Mouse (Mus musculus) neural tube, embryonic 14.5 days (tissue): ENCODE measurements around the gene Robo1. TPM values are rescaled to one million over a fixed set of nuclear protein-coding genes. Genes with fewer than 3 reads are reported as not detected.

Source experiments
- ATAC-seq: fragments of 200-750 bp; cut with Nextera tagmentation; 2 replicates; pipeline ENCODE4 v1.8.0; 2017; ENCODE audit warnings: low read depth, mild to moderate bottlenecking, moderate TSS enrichment, moderate library complexity
- H3K27ac ChIP-seq: fragments of 300-500 bp; sonication (generic); 2 replicates; pipeline ENCODE4 v1.5.1; 2014; ENCODE audit warnings: low read depth, mild to moderate bottlenecking, control low read depth, low read length, moderate library complexity, mixed read lengths
- H3K27me3 ChIP-seq: fragments of 300-500 bp; sonication (generic); 2 replicates; pipeline ENCODE4 v1.6.1; 2014; ENCODE audit warnings: low read length; ENCODE audit not compliant: control insufficient read depth, insufficient read depth
- H3K36me3 ChIP-seq: fragments of 300-500 bp; sonication (generic); 2 replicates; pipeline ENCODE4 v1.6.1; 2014; ENCODE audit warnings: low read length, mixed read lengths; ENCODE audit not compliant: control insufficient read depth, insufficient read depth
- H3K4me1 ChIP-seq: fragments of 300-500 bp; sonication (generic); 2 replicates; pipeline ENCODE4 v1.6.1; 2014; ENCODE audit warnings: low read length; ENCODE audit not compliant: control insufficient read depth, insufficient read depth
- H3K4me2 ChIP-seq: fragments of 300-500 bp; sonication (generic); 2 replicates; pipeline ENCODE4 v1.6.1; 2014; ENCODE audit warnings: mild to moderate bottlenecking, low read depth, low read length, control low read depth
- H3K4me3 ChIP-seq: fragments of 300-500 bp; sonication (generic); 2 replicates; pipeline ENCODE4 v1.5.1; 2014; ENCODE audit warnings: low read depth, low read length, control low read depth, mixed read lengths
- H3K9ac ChIP-seq: fragments of 300-500 bp; sonication (generic); replicated peaks from 2 replicates; pipeline ENCODE4 v1.6.1; 2014; ENCODE audit warnings: low read depth, mild to moderate bottlenecking, control low read depth, low read length, mixed read lengths
- H3K9me3 ChIP-seq: fragments of 300-500 bp; sonication (generic); 2 replicates; pipeline ENCODE4 v1.6.1; 2016; ENCODE audit warnings: low read length; ENCODE audit not compliant: control insufficient read depth
- WGBS: fragments of 180-500 bp; shearing (Covaris S2); extraction: QIAGEN DNeasy Blood & Tissue Kit; methylation state at CpG from one replicate; pipeline ENCODE4 v1.1.7; 2014; 5-methylcytosine and 5-hydroxymethylcytosine counted together
- polyA plus RNA-seq: library from polyadenylated mRNA; unstranded; fragments of >200 nt; fragmentation: Nextera tagmentation; extraction: Ambion mirVana; gene quantifications from 2 replicates; pipeline ENCODE4 v1.2.1, GENCODE M21; 2014

Robo1 gene
- polyA plus RNA-seq, 1 experiment from 2014 or later: 46.2 TPM

DNA sequence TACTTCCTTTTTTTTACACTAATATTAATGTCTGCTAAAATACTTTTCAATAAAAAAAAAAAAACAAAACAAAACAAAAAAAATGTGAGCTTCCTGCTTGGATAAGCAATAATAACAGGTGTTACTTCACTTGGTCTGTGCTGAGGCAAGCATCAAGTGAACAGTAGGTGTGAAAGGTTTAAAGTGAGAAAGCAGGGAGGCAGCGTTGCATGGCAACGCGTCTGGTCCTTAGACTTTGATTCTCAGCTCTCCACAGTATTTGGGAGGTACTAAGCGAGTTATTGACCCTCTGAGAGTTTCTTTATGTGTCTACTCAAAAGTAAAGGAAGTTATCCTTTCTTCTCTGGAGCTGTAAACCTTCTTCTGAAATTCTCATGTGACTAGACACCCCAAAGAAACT lies 411.0 kb downstream of the Robo1 start:
- ATAC-seq: no peak
- WGBS: 77% methylated on average over 4 of the region's 4 CpGs

DNA sequence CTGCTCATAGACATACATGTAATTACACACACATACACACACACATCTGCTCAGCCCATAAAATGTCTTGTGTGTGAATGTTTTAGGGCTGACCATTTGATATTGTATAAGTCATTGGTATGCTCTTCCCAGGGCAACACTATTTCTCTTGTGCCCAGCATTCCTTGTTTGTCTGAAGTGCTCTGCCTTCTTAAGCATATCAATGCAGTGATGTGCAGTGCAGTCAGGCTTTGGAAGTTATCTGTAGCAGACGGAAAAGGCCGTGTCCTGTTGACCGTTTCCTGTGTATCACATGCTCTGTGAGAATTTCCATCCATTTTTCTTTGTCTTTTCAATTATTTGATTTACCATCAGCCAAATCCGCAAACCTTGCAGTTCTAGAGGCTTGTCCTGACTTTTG lies 412.9 kb downstream of the Robo1 start:
- Histone ChIP-seq H3K4me3 (no peak overlapping the region), H3K9me3 (no peaks in the 10 kb centered on the region), H3K4me1 (no peaks in the 10 kb centered on the region), H3K27ac (no peak overlapping the region), H3K4me2 (no peak overlapping the region), H3K9ac (no peak overlapping the region), H3K27me3 (no peaks in the 10 kb centered on the region), H3K36me3 (no peaks in the 10 kb centered on the region)
- no peak for ATAC-seq
- 91% methylated on average over 4 of the region's 4 CpGs for WGBS

More for the DNA sequence above, 411.0 kb downstream of the Robo1 start:
- H3K27ac ChIP-seq: no peak overlapping the region
- H3K4me3 ChIP-seq: no peak overlapping the region
- no peaks in the 10 kb centered on the region for H3K27me3 ChIP-seq
- no peaks in the 10 kb centered on the region for H3K4me1 ChIP-seq
- no peak overlapping the region for H3K4me2 ChIP-seq
- no peaks in the 10 kb centered on the region for H3K36me3 ChIP-seq
- no peaks in the 10 kb centered on the region for H3K9me3 ChIP-seq
- H3K9ac ChIP-seq: no peak overlapping the region

DNA sequence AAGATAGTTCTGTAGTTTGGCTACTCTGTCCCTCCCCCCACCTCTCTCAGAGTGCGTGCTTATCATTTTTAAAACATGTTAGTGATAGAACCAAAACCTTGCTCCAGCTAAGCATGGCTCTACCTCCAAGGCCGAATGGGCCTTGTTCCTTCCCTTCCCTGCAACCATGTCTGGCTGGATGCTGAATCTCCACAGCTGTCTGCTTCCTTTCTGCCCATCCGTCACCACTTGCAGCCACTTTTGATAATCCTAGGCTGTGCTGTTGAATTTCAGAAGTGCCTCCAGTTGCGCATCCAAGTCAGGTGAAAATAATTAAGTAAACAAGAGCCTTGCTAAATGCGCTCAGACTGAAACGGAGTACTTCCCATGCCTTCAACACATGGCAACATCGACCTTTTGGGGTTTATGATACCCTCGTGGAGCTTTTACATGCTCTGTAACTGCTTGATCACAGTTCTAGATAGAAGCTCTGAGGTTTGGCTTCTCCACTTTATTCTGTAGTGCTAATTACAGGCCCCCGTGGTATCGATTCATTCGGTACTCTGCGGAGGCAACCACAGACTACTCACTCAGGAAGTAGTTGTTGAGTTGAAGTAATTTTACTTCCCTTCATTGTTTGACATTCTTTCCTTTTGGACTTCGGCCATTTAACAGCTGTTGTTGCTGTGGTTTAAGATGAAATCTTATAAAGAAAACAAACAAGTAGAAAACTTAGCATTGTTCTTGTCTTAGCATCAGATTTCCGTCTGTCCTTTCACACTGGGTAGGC lies 413.8 kb downstream of the Robo1 start:
- H3K36me3 ChIP-seq: no peaks in the 10 kb centered on the region
- no peak overlapping the region for H3K4me3 ChIP-seq
- no peak overlapping the region for H3K9ac ChIP-seq
- WGBS: 83% methylated on average over 14 of the region's 14 CpGs
- H3K9me3 ChIP-seq: no peaks in the 10 kb centered on the region
- H3K27me3 ChIP-seq: no peaks in the 10 kb centered on the region
- H3K27ac ChIP-seq: no peak overlapping the region
- ATAC-seq: no peak; the same call in 1 of the 2 replicates
- H3K4me2 ChIP-seq: no peak overlapping the region
- no peaks in the 10 kb centered on the region for H3K4me1 ChIP-seq

DNA sequence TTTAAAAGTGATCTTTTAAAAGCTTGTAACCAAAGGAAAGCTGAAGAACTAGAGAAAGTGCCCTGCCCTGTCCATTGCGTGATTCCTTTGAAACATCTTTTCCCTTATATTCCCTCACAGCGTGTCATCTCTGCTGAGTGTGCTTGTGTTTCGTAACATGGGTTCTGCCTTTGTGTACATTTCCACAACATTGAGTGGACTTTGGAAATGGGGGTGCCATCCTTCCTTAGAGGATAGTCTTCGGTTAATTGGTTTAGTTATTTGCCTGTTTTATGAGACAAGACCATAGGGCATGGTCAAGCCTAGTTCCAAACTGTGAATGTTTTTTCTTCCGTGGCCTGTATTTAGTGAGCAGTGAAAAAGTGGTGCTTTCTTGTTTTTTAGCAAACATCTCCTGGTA lies 426.1 kb downstream of the Robo1 start:
- Histone ChIP-seq H3K4me3 (no peak overlapping the region), H3K9me3 (no peaks in the 10 kb centered on the region), H3K27ac (no peak overlapping the region), H3K4me1 (no peaks in the 10 kb centered on the region), H3K27me3 (no peaks in the 10 kb centered on the region), H3K4me2 (no peak overlapping the region), H3K9ac (no peak overlapping the region), H3K36me3 (no peaks in the 10 kb centered on the region)
- ATAC-seq: no peak
- WGBS: 86% methylated on average over 5 of the region's 5 CpGs

DNA sequence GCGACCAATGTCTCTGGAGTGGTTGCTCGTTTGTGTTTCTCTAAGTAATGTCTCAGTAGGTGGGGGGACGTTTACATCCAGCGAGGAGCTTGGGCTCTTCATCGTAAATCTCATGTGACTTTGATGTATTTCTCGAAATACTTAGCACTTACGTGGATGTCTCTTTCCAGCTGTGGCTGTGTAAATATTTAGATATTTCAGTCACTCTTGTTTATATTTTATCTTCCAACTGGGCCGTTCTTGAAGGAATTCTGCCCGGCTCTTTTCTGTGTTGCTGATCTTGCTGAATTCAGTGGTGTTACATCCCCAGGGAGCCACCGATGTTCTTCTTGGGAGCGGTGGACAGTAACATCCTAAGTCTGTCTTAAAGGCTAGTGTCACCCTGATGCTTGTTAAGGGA lies 427.1 kb downstream of the Robo1 start:
- H3K27me3 ChIP-seq: no peaks in the 10 kb centered on the region
- H3K9ac ChIP-seq: no peak overlapping the region
- no peaks in the 10 kb centered on the region for H3K9me3 ChIP-seq
- no peak overlapping the region for H3K4me2 ChIP-seq
- H3K27ac ChIP-seq: no peak overlapping the region
- WGBS: 49% methylated on average over 11 of the region's 11 CpGs
- no peaks in the 10 kb centered on the region for H3K36me3 ChIP-seq
- no peak for ATAC-seq
- H3K4me3 ChIP-seq: no peak overlapping the region
- H3K4me1 ChIP-seq: no peaks in the 10 kb centered on the region

DNA sequence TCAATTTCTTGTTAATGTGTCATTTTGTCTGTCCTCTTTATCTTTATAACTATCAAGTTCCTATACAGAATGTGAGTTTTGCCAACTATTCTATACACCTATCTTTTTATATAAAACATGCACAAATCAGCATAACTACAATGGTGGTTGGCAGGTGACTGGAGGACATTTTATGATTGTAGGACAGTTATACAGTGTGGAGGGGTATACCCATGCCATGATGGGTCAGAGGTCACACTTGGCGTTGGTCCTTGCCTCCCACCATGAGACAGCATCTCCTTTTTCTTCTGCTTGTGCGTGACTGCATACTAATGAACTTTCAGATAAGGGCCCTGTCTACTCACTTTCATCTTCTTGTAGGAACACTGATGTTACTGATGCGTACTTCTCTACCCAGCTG lies 427.5 kb downstream of the Robo1 start:
- Histone ChIP-seq H3K27ac (no peak overlapping the region), H3K36me3 (no peaks in the 10 kb centered on the region), H3K4me2 (no peak overlapping the region), H3K27me3 (no peaks in the 10 kb centered on the region), H3K4me1 (no peaks in the 10 kb centered on the region), H3K4me3 (no peak overlapping the region), H3K9ac (no peak overlapping the region), H3K9me3 (no peaks in the 10 kb centered on the region)
- 84% methylated on average over 3 of the region's 3 CpGs for WGBS
- no peak for ATAC-seq

DNA sequence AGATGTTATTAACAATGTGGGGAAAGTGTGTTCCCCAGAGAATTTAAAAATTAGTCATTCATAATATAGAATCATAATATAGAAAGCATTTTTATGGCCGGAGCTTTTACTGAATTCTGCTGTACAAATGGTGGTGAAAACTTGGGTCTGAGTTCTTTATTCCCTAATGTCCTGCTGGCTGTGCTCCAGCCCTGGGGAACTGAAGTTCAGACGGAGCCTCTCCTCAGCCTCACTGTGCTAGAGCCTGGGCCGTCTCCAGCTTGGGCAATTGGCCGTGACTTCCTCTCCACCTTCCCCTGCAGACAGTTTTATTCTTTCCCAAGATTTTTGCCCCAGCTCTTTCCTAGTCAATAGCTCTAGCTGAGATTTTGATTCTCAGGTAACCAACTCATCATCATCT lies 429.0 kb downstream of the Robo1 start:
- ATAC-seq: 0 out of 2 replicates have a peak, but pooled peaks have one; percentile 48
- no peak overlapping the region for H3K4me2 ChIP-seq
- no peaks in the 10 kb centered on the region for H3K4me1 ChIP-seq
- H3K9ac ChIP-seq: no peak overlapping the region
- H3K27ac ChIP-seq: no peak overlapping the region
- no peaks in the 10 kb centered on the region for H3K36me3 ChIP-seq
- no peaks in the 10 kb centered on the region for H3K27me3 ChIP-seq
- no peak overlapping the region for H3K4me3 ChIP-seq
- H3K9me3 ChIP-seq: no peaks in the 10 kb centered on the region
- 24% methylated on average over 4 of the region's 4 CpGs for WGBS

DNA sequence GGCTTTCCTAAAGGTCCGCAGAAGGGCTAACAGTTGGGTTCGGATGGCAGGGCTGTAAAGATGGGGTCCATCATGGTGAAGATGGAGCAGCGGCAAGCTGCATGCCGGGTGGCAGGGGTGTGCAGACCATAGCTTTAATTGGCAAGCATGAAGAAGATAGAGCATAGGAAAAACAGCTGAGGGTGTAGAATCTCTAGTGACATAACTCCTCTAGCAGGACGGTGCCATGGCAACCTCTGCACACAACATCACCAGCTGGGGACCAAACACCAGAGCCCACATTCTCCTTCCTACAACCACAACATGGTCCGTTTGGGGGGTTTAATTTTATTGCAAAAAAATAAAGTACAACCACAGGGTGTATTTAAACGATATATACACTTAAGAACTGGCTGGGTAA lies 432.1 kb downstream of the Robo1 start:
- Histone ChIP-seq H3K27me3 (no peaks in the 10 kb centered on the region), H3K4me1 (no peaks in the 10 kb centered on the region), H3K4me3 (no peak overlapping the region), H3K27ac (no peak overlapping the region), H3K4me2 (no peak overlapping the region), H3K36me3 (no peaks in the 10 kb centered on the region), H3K9me3 (no peaks in the 10 kb centered on the region), H3K9ac (no peak overlapping the region)
- 72% methylated on average over 7 of the region's 7 CpGs for WGBS
- no peak for ATAC-seq

DNA sequence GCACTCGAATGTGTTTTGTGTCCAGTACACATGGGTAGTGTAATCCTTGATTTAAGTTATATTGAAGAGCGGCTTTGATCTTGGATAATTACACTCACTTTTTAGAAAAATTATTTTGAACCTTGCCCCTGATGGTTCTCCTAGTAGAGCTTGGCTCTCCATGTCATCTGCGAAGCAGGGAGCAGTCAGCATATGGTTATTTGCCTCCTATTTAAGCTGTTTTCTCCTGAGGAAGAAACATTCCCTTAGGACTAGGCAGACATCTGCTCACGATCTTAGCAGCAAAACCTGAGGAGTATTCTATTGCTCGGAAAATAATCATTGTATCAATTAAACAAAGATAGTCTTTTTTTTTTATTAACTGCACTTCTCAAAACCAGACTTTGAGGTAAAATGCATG lies 439.6 kb downstream of the Robo1 start:
- no peak overlapping the region for H3K27ac ChIP-seq
- WGBS: 58% methylated on average over 5 of the region's 5 CpGs

More for the DNA sequence above, 439.6 kb downstream of the Robo1 start:
- H3K27me3 ChIP-seq: no peaks in the 10 kb centered on the region
- H3K9ac ChIP-seq: no peak overlapping the region
- no peak overlapping the region for H3K4me3 ChIP-seq
- no peaks in the 10 kb centered on the region for H3K36me3 ChIP-seq
- H3K4me2 ChIP-seq: no peak overlapping the region
- H3K4me1 ChIP-seq: no peaks in the 10 kb centered on the region
- ATAC-seq: no peak
- H3K9me3 ChIP-seq: no peaks in the 10 kb centered on the region
